Mouse (Mus musculus) fibroblast of lung, adult 2 months (primary cell): ENCODE data around the gene Mr1.
A peak's percentile ranks its signal among the peaks of the same experiment; 100 is the strongest.
"Not testable (repeated sequence)": the region's sequence is repeated elsewhere in the genome, so short reads cannot be mapped to it uniquely, and the experiment has no call there.

Experiments used
- DNase-seq: peaks from one replicate; pipeline ENCODE4 v3.0.0-alpha.2; 2011; ENCODE audit warnings: low read depth

Gene Mr1

DNA sequence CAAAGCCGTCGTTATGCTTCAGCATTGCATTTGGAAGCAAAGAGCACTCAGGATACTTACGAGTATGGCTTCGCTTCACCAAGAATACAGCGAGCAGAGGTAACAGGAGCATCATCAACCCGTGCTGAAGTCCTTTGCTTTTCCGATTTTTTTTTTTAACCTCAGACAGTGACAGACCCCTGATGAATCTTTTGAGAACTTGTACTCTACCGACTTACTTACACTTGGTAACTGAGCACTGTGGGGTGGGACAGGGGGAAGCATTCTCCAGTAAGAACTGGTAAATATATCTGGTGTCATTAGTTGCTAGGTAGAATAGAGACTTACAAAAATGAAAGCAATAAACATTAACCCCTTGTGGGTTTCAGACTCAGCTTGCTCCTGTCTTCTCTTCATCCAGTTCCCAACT is at the start of gene Mr1:
Gene Mr1, minus strand, starts transcription at position 243 of the 409 bp plus-strand sequence.
- DNase-seq, result peak; percentile 57

DNA sequence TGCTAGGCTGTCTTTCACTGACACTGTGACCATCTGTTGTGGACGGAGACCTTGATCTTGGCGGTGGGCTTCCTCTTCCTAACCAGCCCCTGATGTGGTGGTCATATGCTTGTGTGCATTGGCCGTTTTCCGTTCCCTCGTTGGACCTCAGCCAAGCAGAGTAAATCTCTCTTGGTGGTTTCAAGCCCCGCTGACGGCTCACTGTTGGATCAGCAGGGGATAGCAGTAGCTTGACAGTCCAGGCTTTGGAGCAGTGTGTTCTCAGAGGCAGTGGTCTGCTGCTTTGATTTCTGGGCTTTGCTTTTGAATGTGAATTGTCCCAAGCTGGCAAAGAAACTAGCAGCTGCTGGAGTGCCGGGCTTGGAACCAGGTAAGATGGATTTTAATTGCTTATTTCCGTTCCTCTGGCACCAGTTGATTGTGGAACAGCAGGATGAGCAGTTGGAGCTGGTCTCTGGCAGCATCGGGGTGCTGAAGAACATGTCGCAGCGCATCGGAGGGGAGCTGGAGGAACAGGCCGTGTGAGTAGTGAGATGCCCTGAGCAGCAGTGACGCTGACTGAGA is 46.3 kb upstream of the Mr1 start:
- no peak for DNase-seq

DNA sequence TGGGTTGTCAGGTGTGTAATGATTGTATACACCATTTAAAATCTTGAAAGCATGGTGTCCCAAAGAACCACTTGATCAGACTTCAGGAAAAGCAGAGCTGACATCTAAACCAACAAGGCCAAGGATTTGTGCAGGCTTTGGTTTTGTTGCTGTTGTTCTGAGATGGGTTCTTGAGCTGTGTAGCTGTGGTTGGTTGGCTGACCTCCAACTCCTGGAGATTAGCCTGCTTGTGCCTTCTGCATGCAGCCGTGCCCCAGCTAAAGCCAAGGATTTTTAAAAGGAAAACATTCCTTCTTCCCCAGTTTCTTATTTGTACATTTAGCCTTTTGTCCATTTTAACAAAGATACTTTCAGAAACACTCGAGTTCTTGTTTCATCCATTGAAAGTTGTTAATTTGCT is 45.1 kb upstream of the Mr1 start:
- no peak for DNase-seq

DNA sequence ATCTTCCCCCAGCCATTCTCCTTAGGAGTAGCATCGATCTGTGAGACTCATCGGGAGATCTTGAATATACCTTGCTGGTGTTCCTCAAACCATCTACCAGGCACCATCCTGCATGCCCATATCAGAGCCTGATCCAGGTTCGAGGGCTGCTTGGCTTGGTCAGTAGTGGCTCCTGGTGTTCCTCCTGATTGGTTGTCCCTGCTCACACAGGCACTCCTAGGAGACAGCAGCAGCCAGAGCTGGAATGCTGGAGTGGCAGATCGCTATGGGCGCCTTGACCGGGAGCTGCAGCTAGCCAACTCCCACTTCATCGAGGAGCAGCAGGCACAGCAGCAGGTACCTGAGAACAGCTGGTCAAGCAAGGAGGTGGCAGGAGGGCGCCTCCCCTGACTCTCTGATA is 44.6 kb upstream of the Mr1 start:
- no peak for DNase-seq

DNA sequence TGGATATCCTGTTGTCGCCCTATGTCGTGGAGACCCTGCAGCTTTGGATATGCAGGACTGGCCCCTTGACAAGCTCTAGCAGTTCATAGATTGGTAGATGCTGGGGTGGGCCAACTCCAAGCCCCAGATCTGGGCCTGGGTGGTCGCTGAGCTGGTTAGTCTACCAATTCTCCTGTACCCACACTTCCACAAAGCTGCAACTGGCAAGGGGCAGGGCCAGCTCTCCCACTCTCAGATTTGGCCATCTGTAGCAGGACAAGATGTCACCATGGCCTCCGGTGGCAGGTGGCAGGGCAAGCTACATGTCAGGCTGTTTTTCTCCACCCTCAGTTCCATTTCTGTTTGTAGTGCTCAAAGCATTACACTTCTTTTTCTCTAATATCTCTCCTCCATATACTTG is 42.0 kb upstream of the Mr1 start:
- no peak for DNase-seq

DNA sequence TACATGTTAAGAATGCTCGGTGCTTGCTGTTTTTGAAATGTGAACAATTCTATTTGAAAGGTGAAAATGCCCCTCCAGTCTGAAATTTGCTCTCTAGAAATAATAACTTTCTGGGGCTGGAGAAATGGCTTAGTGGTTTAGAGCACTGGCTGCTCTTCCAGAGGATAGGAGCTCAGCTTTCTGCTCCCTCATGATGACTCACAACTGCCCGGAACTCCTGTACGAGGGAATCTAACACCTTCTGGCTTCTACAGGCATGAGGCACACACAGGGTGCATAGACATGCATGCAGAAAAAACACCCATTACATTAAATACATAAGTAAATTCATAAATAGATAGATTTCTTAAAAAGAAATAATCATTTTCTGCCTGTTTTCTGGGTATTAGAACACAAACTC is 37.6 kb upstream of the Mr1 start:
- DNase-seq, result no peak

DNA sequence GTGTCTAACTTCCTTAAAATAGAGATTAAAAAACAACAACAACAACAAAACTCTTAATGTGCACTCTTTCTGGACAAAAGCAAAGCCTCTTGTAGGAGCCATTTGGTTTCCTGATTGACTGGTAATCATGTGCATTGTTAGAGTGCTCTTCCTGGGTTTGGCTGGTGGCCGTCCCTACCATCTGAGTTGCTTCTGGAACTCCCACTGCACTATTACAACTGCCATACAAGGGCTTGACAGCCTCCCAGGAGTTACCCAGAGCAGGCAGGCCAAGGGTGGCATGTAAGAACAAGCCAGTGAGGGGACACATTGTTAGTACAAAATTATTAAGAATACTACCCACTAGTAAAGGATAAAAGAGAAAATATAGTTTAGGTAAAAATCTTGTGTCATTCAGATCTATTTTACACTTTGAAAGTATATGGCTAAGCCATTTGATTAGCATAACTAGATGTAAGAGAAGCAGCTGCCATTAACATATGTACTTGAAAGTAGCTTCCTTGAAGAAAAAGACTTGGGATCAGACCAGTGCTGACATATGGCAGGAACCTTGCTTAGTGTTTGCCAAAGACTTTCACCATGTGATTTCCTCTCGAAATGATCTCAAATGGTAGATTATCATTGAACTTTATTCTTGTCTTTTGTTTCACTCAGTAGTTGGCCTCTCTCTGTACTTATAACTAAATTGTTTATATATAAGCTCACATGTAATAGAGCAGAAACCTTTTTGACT is 31.7 kb upstream of the Mr1 start:
- no peak for DNase-seq

DNA sequence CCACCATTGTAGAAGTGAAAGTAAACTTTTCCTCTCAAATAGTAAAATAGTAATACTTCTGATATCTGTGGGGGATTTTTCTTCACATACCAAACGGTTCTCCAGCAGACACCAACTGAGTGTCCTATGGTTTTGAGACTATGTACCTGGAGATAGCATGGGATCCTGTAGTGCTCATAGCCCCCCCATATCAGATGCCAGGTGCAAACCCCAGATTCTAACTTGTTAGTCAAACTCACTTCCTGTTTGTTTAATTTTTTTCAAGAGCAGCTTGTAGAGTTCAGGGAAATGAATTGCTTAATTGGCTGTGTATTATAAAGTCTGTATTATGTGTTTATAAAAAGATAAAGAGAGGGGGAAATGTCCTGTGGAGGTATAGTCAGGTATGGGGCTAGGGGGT is 27.8 kb upstream of the Mr1 start:
- DNase-seq, result no peak

DNA sequence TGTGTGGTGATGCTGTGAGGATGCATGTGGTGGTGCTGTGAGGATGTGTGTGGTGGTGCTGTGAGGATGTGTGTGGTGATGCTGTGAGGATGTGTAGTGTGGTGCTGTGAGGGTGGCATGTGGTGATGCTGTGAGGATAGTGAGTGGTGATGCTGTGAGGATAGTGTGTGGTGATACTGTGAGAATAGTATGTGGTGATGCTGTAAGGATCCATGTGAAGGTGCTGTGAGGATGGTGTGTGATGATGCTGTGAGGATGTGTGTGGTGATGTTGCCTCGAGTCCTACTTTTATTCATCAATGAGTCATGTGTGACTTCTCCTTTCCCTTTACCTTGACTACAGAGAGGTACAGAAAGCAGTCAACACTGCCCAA is 27.0 kb upstream of the Mr1 start:
- not testable (repeated sequence) for DNase-seq

DNA sequence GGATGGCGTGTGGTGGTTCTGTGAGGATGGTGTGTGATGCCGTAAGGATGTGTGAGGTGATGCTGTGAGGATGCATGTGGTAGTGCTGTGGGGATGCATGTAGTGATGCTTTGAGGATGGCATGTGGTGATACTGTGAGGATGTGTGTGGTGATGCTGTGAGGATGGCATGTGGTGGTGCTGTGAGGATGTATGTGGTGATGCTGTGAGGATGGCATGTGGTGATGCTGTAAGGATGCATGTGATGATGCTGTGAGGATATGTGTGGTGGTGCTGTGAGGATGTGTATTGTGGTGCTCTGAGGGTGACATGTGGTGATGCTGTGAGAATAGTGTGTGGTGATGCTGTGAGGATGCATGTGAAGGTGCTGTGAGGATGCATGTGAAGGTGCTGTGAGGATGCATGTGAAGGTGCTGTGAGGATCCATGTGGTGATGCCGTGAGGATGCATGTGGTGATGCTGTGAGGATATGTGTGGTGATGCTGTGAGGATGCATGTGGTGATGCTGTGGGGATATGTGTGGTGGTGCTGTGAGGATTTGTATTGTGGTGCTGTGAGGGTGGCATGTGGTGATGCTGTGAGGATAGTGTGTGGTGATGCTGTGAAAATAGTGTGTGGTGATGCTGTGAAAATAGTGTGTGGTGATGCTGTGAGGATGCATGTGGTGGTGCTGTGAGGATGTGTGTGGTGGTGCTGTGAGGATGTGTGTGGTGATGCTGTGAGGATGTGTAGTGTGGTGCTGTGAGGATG is 26.5 kb upstream of the Mr1 start:
- no peak for DNase-seq

DNA sequence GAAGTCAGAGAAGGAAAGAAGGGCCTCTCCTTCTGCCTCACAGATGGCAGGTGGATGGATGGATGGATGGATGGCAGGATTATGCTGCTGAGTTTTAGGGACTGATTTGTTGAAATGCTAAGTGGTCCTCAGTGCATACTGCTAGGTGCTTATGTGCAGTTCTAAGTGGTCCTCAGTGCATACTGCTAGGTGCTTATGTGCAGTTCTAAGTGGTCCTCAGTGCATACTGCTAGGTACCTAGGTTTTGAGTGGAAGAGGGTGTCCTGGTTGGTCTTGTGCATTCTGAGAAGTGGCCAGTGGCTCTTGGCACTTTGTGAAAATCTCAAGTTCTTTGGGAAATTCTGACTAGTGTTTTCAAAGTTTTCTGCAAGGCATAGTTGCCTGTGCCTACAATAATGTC is 23.3 kb upstream of the Mr1 start:
- DNase-seq, result no peak

DNA sequence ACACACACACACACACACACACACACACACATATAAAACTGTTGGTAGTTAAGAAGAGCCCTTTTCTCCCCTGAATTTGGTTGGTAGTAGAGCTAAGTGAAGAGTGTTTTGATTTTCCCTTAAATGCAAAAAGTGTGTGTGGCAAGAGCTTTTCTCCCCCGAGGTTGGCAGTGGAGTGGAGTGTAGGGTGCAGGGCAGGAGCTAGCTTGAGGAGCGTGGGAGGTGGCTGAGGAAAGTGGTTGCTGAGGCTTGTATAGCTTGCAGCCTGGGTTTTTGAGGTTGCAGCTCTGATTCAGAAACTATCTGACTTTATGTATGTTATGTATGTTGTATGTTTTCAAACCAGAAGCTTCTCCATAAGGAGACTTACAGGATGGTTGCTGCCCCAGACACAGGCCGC is 20.8 kb upstream of the Mr1 start:
- no peak for DNase-seq

DNA sequence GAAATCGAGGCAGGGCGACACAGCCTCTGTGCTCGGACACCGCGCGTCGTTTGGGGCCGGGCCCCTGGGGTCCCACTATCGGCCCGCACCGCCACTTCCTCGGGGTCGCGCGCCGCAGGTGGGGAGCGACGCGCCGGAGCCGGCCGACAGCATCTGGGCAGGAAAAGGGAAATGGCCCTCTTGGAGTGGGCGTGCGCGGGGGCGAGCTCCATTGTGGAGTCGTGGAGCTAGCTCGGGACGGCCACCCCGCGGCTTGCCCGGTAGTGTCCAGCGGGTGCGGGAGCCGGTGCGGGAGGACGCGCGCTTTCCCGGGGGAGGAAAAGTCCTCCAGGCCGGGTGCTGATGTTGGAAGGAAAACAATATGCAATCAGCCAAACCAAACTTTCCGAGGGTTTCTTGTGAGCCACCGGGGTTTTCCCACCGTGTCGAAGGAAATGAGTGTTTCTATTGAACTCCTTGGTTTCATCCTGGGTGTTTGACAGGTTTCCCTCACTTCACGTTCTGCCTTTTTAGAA is 12.4 kb upstream of the Mr1 start:
- no peak for DNase-seq

DNA sequence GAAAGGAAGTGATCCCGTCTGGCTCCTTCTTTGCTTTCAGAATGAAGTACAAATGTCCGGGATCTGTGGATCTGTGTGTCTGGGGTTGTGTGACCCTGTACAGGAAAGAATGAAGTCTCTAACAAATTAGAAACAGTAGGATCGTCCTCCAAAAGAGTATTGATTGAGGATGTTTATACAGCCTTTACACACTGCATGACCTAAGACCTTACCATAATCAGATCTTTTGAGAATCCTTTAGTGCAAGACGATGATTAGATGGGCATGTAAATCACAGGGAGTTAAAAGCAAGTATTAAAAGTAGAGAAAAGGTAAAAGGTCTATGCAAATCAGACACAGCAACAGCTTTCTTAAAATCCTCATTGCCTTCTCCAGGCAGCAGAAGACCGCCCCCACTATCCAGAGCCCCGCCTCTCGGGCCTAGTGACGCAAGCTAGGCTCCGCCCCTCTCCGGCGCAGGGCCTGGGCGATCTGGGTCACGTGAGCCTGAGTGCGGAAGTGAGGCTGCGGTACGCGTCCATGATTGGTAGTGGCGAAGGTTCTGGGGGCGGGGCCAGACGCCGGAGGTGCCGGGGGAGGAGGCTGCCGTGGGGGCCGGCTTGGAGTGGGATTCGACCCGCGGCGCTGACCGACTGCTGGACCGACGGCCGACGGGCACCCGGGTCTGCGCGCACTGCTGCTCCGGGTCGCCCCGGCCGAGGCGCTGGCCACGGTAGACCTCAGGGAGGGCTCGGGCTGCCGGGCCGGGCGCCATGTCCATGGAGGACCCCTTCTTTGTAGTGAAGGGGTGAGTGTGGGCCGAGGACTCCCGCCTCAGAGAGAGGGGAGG is 11.7 kb upstream of the Mr1 start, which contains the start of gene Stx6:
Gene Stx6, plus strand, starts transcription at position 575 of the 829 bp plus-strand sequence.
- DNase-seq, result peak; percentile 95

DNA sequence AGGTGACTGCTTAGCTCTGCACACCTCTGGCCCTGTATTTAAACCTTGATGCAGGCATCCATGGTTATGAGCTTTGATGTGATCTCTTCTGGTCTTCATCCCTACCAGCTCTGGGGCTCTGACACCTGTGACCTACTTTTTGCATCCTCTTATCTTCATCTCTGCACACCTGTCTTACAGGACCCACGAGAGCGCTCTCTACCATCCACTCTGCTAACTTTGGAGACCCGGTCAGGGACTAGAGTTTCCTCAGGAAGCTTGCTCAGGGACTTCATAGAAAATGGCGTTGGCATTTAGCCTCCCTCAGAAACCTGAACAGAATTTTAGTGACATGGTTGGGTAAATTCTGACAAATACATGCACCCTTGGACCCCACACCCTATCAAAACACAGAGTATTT is 7.3 kb upstream of the Mr1 start:
- DNase-seq, result no peak

DNA sequence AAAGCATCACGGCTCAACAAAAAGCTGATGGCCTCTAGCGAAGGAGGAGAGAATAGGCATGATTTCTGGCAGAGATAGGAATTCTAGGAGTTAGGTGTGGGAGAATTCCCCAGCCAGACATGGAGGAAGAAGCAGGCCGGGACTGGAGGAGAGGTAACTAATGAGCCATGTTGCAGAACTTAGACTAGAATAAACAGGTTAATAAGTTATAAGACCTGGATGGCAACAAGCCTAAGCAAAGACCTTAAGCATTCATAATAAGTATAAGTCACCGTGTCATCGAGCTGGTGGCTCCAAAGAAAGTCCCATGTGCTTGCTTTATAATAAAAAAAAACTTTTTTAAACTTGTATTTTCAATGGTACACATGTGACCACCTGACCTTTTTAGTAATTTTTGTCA is 4.2 kb upstream of the Mr1 start:
- no peak for DNase-seq

DNA sequence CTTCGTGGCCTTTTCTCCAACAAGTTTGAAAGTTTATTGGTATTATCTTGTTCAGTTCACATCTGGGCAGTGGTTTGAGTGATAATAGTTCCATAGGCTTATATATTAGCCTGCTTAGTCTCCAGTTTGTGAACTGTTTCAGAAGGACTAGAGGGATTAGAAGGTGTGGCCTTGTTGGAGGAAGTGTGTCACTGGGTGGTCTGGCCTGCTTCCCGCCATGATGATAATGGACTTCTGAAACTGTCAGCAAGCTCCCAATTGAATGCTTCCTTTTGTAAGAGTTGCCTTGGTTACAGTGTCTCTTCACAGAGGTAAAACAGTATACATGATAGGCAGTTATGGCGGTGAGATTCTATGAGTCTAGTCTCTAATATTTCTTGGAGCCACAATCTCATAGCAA is 2.8 kb upstream of the Mr1 start:
- no peak for DNase-seq

DNA sequence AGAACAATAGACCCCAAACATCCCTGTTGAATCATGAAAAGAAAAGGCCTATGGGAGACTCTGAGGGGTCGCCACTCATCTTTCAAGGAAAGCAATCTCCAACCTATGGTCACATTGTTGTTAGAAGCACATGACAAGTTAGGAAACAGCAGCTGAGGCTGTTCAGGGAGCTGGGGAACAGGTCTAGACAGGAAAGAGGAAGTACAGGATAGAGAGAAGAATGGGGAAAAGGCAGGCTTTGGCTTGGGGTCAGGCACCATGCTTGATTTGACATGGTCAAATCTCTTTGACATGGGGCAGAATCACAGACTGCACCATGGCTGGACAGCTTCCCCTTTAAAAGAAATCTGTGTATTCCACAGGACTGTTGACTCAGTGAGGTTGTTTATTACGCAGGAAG is 614 bp upstream of the Mr1 start:
- DNase-seq, result no peak

DNA sequence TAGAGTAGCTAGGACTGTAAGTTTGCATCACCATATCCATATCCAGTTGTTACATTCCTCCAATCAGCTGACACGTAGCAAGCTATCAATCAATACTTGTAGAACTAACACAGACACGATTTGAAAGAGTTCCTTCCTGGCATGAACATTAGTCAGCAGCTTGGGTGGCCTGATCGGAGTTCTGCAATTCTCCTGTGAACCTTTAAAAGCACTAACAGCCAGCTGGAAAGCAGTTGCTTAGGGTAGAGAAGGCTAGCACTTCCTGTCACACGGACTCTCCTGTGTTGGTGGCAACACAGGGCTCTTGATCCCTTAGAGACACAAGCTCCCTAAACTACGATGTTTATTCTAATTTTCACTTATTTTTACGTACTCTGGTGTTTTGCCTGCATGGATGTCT is 994 bp downstream of the Mr1 start:
- DNase-seq, result no peak

DNA sequence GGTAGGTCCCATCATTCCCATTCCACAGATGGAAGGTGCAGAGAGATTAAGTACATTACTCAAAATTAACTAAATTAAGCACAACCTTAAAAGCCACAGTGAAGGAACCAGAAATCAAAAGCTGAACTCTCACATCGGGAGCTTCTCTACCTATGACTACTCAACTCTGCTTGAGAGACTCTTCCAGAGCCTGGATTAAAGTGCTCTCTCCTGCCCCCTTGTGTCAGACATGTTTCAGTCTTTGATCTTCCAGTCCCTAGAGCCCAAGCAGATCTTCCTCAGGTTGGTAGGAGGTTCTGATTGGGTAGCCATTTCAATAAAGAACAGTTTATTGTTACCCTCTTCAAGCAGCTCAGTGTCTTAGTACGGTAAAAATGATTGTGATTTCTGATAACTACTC is 6.5 kb downstream of the Mr1 start:
- no peak for DNase-seq

DNA sequence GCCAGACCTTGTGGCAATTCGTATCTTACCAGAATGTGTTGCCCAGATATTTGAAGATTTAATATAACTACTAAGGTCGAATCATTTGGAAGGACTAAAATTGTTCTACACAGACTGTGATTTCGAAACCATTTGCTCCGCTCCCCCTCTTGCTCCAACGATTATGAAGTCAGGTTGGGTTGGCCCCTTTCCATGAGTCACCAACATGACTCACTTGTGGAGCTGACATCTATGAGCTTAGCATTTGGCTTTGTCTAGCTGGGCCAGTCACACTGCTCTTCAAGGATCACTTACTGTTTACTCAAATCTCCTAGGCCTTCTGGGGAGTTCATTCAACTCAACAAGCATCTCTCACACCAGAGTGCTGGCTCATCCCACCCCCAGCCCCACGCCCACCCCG is 7.8 kb downstream of the Mr1 start:
- DNase-seq, result peak; percentile 96

DNA sequence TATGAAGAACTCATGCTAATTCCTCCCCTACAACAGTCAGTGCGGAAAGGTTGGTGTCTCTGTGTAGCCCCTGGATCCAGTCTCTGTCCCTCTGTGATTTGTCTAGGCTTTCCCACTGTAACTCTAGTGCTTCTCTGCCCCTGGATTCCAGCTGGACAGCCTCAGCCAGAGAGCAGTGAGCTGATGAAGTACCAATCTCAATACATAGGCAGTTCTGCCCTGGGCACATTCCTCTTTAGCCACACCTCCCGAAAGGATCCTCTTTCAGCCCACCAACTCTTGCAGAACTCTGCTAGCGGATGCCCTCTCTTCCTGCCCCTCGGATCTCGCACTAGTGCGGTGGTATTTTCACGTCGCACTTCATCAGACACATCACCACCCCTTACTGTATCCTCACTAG is 11.7 kb downstream of the Mr1 start:
- no peak for DNase-seq
